Comparison of ENCODE assay signal across 16 mouse cellular contexts in genomic region chr19:21862991-21863931, GRCm38 (mm10).
A peak's percentile ranks its signal among the peaks of the same experiment; 100 is the strongest.
DNase-seq lines count a peak whose midpoint lies in the region; ATAC-seq lines count a peak whose summit lies in the region.
"Had no signal": no experiment of that assay in that cellular context is flagged by ENCODE, and none has a peak within 500 bp of the region (broad histone marks: within the 10 kb centered on the region; RNA-seq: fewer than 3 reads in every experiment).

No protein-coding gene starts in this region.

- no peak overlapping the region for H3K4me3 ChIP-seq in heart, embryonic 13.5 days
- H3K4me3 ChIP-seq in forebrain, embryonic 12.5 days (replicated peaks), result no peak overlapping the region
- H3K4me3 ChIP-seq: intestine, embryonic 15.5 days; limb, embryonic 10.5 days; neural tube, embryonic 13.5 days had no signal

- H3K36me3 ChIP-seq in heart, embryonic 13.5 days, result peaks cover 17% of the 10 kb centered on the region
- H3K36me3 ChIP-seq in forebrain, embryonic 12.5 days (replicated peaks), result peaks cover 16% of the 10 kb centered on the region
- H3K36me3 ChIP-seq: intestine, embryonic 15.5 days had no signal

- no peak for ATAC-seq in heart, embryonic 13.5 days (ENCODE audit: extremely low read depth, insufficient number of reproducible peaks, low FRiP score, low TSS enrichment)
- peak; percentile 86 for ATAC-seq in activated CD4-positive, CD25-positive, alpha-beta regulatory T cell, adult 4 months
- peak; percentile 85 for ATAC-seq in inflammation-experienced regulatory T-cells, adult 6 months
- ATAC-seq in forebrain, embryonic 12.5 days (ENCODE audit: low FRiP score), result no peak
- ATAC-seq: intestine, embryonic 15.5 days; midbrain, embryonic 16.5 days had no signal

- H3K4me1 ChIP-seq in heart, embryonic 13.5 days, result peaks cover 40% of the 10 kb centered on the region
- H3K4me1 ChIP-seq in forebrain, embryonic 12.5 days, result no peaks in the 10 kb centered on the region
- H3K4me1 ChIP-seq: intestine, embryonic 15.5 days; neural tube, embryonic 13.5 days had no signal

- no peak for DNase-seq in heart, adult 8-10 months (ENCODE audit: low spot score)
- peak; percentile 69 for DNase-seq in A20 (ENCODE audit: low read depth, low spot score)
- no peak for DNase-seq in frontal cortex, postnatal 36 days (ENCODE audit: low spot score in 2 of 2)
- no peak for DNase-seq in frontal cortex, postnatal 10 days (ENCODE audit: low spot score in 2 of 2)
- DNase-seq: cerebellum, adult 18-20 months; heart, adult 18-20 months; lung, postnatal 14 days had no signal

- H3K4me2 ChIP-seq in heart, embryonic 13.5 days, result no peak overlapping the region
- H3K4me2 ChIP-seq in forebrain, embryonic 12.5 days, result no peak overlapping the region
- H3K4me2 ChIP-seq: intestine, embryonic 15.5 days; neural tube, embryonic 13.5 days had no signal

- no peak overlapping the region for H3K9ac ChIP-seq in heart, embryonic 13.5 days
- no peak overlapping the region for H3K9ac ChIP-seq in forebrain, embryonic 12.5 days
- H3K9ac ChIP-seq: intestine, embryonic 15.5 days; liver, embryonic 14.5 days; neural tube, embryonic 13.5 days had no signal

- H3K27ac ChIP-seq in heart, embryonic 13.5 days (replicated peaks), result peak overlapping the region; percentile 24; the same call in 1 of the 2 replicates
- no peak overlapping the region for H3K27ac ChIP-seq in forebrain, embryonic 12.5 days
- H3K27ac ChIP-seq: intestine, embryonic 15.5 days; limb, embryonic 10.5 days; liver, embryonic 14.5 days; neural tube, embryonic 13.5 days had no signal

- 78% methylated on average over 9 of the region's 9 CpGs for WGBS in heart, embryonic 13.5 days
- WGBS in forebrain, embryonic 12.5 days, result 89% methylated on average over 9 of the region's 9 CpGs

- H3K27me3 ChIP-seq in heart, embryonic 13.5 days (replicated peaks), result no peaks in the 10 kb centered on the region
- H3K27me3 ChIP-seq in forebrain, embryonic 12.5 days, result no peaks in the 10 kb centered on the region
- H3K27me3 ChIP-seq: intestine, embryonic 15.5 days; neural tube, embryonic 13.5 days had no signal

- H3K9me3 ChIP-seq in heart, embryonic 13.5 days, result no peaks in the 10 kb centered on the region
- no peaks in the 10 kb centered on the region for H3K9me3 ChIP-seq in forebrain, embryonic 12.5 days
- H3K9me3 ChIP-seq: intestine, embryonic 15.5 days; limb, embryonic 10.5 days; neural tube, embryonic 13.5 days had no signal

Comparison
In these comparisons a context has a peak if more than half of its experiments do, and no peak if none do; other contexts are left out.
1. ATAC-seq: peak in activated CD4-positive, CD25-positive, alpha-beta regulatory T cell, adult 4 months (single experiment) and inflammation-experienced regulatory T-cells, adult 6 months (single experiment); none in heart, embryonic 13.5 days (single experiment) and forebrain, embryonic 12.5 days (single experiment).